Mouse (Mus musculus) midbrain, embryonic 14.5 days (tissue): ENCODE measurements around the gene Ndufs2. TPM values are rescaled to one million over a fixed set of nuclear protein-coding genes. Genes with fewer than 3 reads are reported as not detected.

Experiments used
- ATAC-seq: fragments of 200-750 bp; cut with Nextera tagmentation; 2 replicates; pipeline ENCODE4 v1.8.0; 2017; ENCODE audit warnings: moderate number of reproducible peaks, moderate library complexity; ENCODE audit not compliant: low FRiP score, low TSS enrichment
- DNase-seq: peaks from one replicate; pipeline ENCODE4 v3.0.0-alpha.2; 2015
- H3K27ac ChIP-seq: fragments of 300-500 bp; sonication (generic); replicated peaks from 2 replicates; pipeline ENCODE4 v1.5.1; 2014; ENCODE audit warnings: mild to moderate bottlenecking, low read depth, low read length, moderate library complexity
- H3K27me3 ChIP-seq: fragments of 300-500 bp; sonication (generic); 2 replicates; pipeline ENCODE4 v1.6.1; 2014; ENCODE audit warnings: low read length, control low read depth, mixed read lengths; ENCODE audit not compliant: control insufficient read depth, insufficient read depth
- H3K36me3 ChIP-seq: fragments of 300-500 bp; sonication (generic); 2 replicates; pipeline ENCODE4 v1.6.1; 2014; ENCODE audit warnings: low read length, control low read depth; ENCODE audit not compliant: control insufficient read depth, insufficient read depth
- H3K4me1 ChIP-seq: fragments of 300-500 bp; sonication (generic); 2 replicates; pipeline ENCODE4 v1.6.1; 2014; ENCODE audit warnings: mild to moderate bottlenecking, antibody characterized with exemption, low read length, control low read depth; ENCODE audit not compliant: control insufficient read depth, insufficient read depth
- H3K4me2 ChIP-seq: fragments of 300-500 bp; sonication (generic); 2 replicates; pipeline ENCODE4 v1.6.1; 2014; ENCODE audit warnings: mild to moderate bottlenecking, low read length, moderate library complexity
- H3K4me3 ChIP-seq: fragments of 300-500 bp; sonication (generic); replicated peaks from 2 replicates; pipeline ENCODE4 v1.5.1; 2014; ENCODE audit warnings: low read depth, low read length
- H3K9ac ChIP-seq: fragments of 300-500 bp; sonication (generic); replicated peaks from 2 replicates; pipeline ENCODE4 v1.6.1; 2014; ENCODE audit warnings: mild to moderate bottlenecking, low read length, moderate library complexity
- H3K9me3 ChIP-seq: fragments of 300-500 bp; sonication (generic); 2 replicates; pipeline ENCODE4 v1.6.1; 2016; ENCODE audit warnings: low read length, control low read depth, mixed read lengths; ENCODE audit not compliant: control insufficient read depth
- WGBS: fragments of 180-500 bp; shearing (Covaris S2); extraction: QIAGEN DNeasy Blood & Tissue Kit; methylation state at CpG from one replicate; pipeline ENCODE4 v1.1.7; 2014; 5-methylcytosine and 5-hydroxymethylcytosine counted together
- polyA plus RNA-seq: library from polyadenylated mRNA; unstranded; fragments of >200 nt; fragmentation: Nextera tagmentation; extraction: Ambion mirVana; gene quantifications from 2 replicates; pipeline ENCODE4 v1.2.1, GENCODE M21; 2014

Ndufs2 gene
- polyA plus RNA-seq, 1 experiment from 2014 or later, result 220 TPM

- H3K9me3 ChIP-seq, result no peaks in the 10 kb centered on the region
- DNase-seq (peak; percentile 95), ATAC-seq (peak; percentile 97)
- H3K4me2 ChIP-seq, result peak within 1 kb of the TSS; percentile 85
- peak within 1 kb of the TSS; percentile 46 for H3K27ac ChIP-seq
- H3K36me3 ChIP-seq, result peaks cover 64% of the 10 kb centered on the region
- WGBS, result under 1% methylated on average over 26 of the region's 26 CpGs
- H3K9ac ChIP-seq, result peak within 1 kb of the TSS; percentile 63
- peak within 1 kb of the TSS; percentile 67 for H3K4me3 ChIP-seq
- no peaks in the 10 kb centered on the region for H3K27me3 ChIP-seq
- H3K4me1 ChIP-seq, result peaks cover 7% of the 10 kb centered on the region
Observed at GRCm38 (mm10) chr1:171280916-171281527, 29.8 kb upstream of the Ndufs2 start, which contains the start of gene Ppox. Ppox (minus strand) TSS chr1:171281186.

GRCm38 (mm10) chr1:171280250-171280915 is 29.2 kb upstream of the Ndufs2 start:
- ATAC-seq (no peak), DNase-seq (no peak)
- H3K36me3 ChIP-seq, result peaks cover 64% of the 10 kb centered on the region
- peak overlapping the region; percentile 85 for H3K4me2 ChIP-seq
- H3K4me3 ChIP-seq, result peak overlapping the region; percentile 67
- 2% methylated on average over 25 of the region's 25 CpGs for WGBS
- peak overlapping the region; percentile 63 for H3K9ac ChIP-seq
- peaks cover 7% of the 10 kb centered on the region for H3K4me1 ChIP-seq
- H3K27ac ChIP-seq, result 0 out of 2 replicates have a peak overlapping the region, but pooled peaks have one; percentile 41
- no peaks in the 10 kb centered on the region for H3K27me3 ChIP-seq
- no peaks in the 10 kb centered on the region for H3K9me3 ChIP-seq

- H3K4me3 ChIP-seq, result peak overlapping the region; percentile 67
- H3K9me3 ChIP-seq, result no peaks in the 10 kb centered on the region
- peak overlapping the region; percentile 85 for H3K4me2 ChIP-seq
- ATAC-seq (no peak), DNase-seq (no peak)
- H3K9ac ChIP-seq, result peak overlapping the region; percentile 63; the same call in 1 of the 2 replicates
- WGBS, result 55% methylated on average over 5 of the region's 5 CpGs
- no peak overlapping the region for H3K27ac ChIP-seq
- no peaks in the 10 kb centered on the region for H3K27me3 ChIP-seq
- peaks cover 64% of the 10 kb centered on the region for H3K36me3 ChIP-seq
- H3K4me1 ChIP-seq, result peaks cover 7% of the 10 kb centered on the region
Observed at GRCm38 (mm10) chr1:171279721-171280120, 28.5 kb upstream of the Ndufs2 start.

- H3K9ac ChIP-seq, result no peak overlapping the region
- peak overlapping the region; percentile 85; the same call in 1 of the 2 replicates for H3K4me2 ChIP-seq
- H3K36me3 ChIP-seq, result peaks cover 66% of the 10 kb centered on the region
- H3K4me3 ChIP-seq, result no peak overlapping the region
- 91% methylated on average over 14 of the region's 14 CpGs for WGBS
- ATAC-seq, result no peak
- no peak overlapping the region for H3K27ac ChIP-seq
- no peak for DNase-seq
- no peaks in the 10 kb centered on the region for H3K27me3 ChIP-seq
- no peaks in the 10 kb centered on the region for H3K9me3 ChIP-seq
- H3K4me1 ChIP-seq, result peaks cover 7% of the 10 kb centered on the region
Observed at GRCm38 (mm10) chr1:171279012-171279705, 28.0 kb upstream of the Ndufs2 start.

- H3K4me1 ChIP-seq, result peaks cover 7% of the 10 kb centered on the region
- no peaks in the 10 kb centered on the region for H3K27me3 ChIP-seq
- H3K36me3 ChIP-seq, result peaks cover 68% of the 10 kb centered on the region
- 96% methylated on average over 8 of the region's 8 CpGs for WGBS
- no peak overlapping the region for H3K27ac ChIP-seq
- no peaks in the 10 kb centered on the region for H3K9me3 ChIP-seq
- DNase-seq (no peak), ATAC-seq (no peak)
- H3K9ac ChIP-seq, result no peak overlapping the region
- no peak overlapping the region for H3K4me2 ChIP-seq
- no peak overlapping the region for H3K4me3 ChIP-seq
Observed at GRCm38 (mm10) chr1:171278436-171278835, 27.2 kb upstream of the Ndufs2 start.

- H3K4me1 ChIP-seq, result peaks cover 7% of the 10 kb centered on the region
- H3K9me3 ChIP-seq, result no peaks in the 10 kb centered on the region
- no peak overlapping the region for H3K27ac ChIP-seq
- 87% methylated on average over 10 of the region's 10 CpGs for WGBS
- no peak overlapping the region for H3K4me2 ChIP-seq
- peaks cover 67% of the 10 kb centered on the region for H3K36me3 ChIP-seq
- DNase-seq, result no peak
- no peak overlapping the region for H3K9ac ChIP-seq
- no peaks in the 10 kb centered on the region for H3K27me3 ChIP-seq
- ATAC-seq, result no peak
- no peak overlapping the region for H3K4me3 ChIP-seq
Observed at GRCm38 (mm10) chr1:171277736-171278135, 26.5 kb upstream of the Ndufs2 start.

- DNase-seq (no peak), ATAC-seq (no peak)
- no peaks in the 10 kb centered on the region for H3K27me3 ChIP-seq
- no peak overlapping the region for H3K4me2 ChIP-seq
- peaks cover 13% of the 10 kb centered on the region for H3K4me1 ChIP-seq
- H3K36me3 ChIP-seq, result peaks cover 70% of the 10 kb centered on the region
- H3K9me3 ChIP-seq, result no peaks in the 10 kb centered on the region
- no peak overlapping the region for H3K9ac ChIP-seq
- no peak overlapping the region for H3K4me3 ChIP-seq
- WGBS, result 94% methylated on average over 14 of the region's 14 CpGs
- H3K27ac ChIP-seq, result no peak overlapping the region
Observed at GRCm38 (mm10) chr1:171276110-171276748, 25.0 kb upstream of the Ndufs2 start.

- Histone ChIP-seq H3K9me3 (no peaks in the 10 kb centered on the region), H3K36me3 (peaks cover 70% of the 10 kb centered on the region), H3K4me3 (no peak overlapping the region), H3K27ac (no peak overlapping the region), H3K4me1 (peaks cover 14% of the 10 kb centered on the region), H3K27me3 (no peaks in the 10 kb centered on the region), H3K4me2 (no peak overlapping the region), H3K9ac (no peak overlapping the region)
- WGBS, result 80% methylated on average over 11 of the region's 11 CpGs
- DNase-seq, result no peak
- ATAC-seq, result no peak
Observed at GRCm38 (mm10) chr1:171275144-171275734, 24.1 kb upstream of the Ndufs2 start.
